Mouse (Mus musculus): Measurements from ENCODE around the gene Zfp942.

Zfp942 gene

GRCm38 (mm10) chr17:21962107-21962907 lies at the start of gene Zfp942, which contains the start of gene Zfp943:
Gene Zfp942, minus strand, starts transcription at chr17:21962464.
Gene Zfp943, plus strand, starts transcription at chr17:21962552.
- peak; percentile 88 for DNase-seq (ENCODE audit: low read depth)

- DNase-seq (ENCODE audit: low read depth), result peak; percentile 59
These were observed 1.0 kb upstream of the Zfp942 start for GRCm38 (mm10) chr17:21963302-21963701.

DNA sequence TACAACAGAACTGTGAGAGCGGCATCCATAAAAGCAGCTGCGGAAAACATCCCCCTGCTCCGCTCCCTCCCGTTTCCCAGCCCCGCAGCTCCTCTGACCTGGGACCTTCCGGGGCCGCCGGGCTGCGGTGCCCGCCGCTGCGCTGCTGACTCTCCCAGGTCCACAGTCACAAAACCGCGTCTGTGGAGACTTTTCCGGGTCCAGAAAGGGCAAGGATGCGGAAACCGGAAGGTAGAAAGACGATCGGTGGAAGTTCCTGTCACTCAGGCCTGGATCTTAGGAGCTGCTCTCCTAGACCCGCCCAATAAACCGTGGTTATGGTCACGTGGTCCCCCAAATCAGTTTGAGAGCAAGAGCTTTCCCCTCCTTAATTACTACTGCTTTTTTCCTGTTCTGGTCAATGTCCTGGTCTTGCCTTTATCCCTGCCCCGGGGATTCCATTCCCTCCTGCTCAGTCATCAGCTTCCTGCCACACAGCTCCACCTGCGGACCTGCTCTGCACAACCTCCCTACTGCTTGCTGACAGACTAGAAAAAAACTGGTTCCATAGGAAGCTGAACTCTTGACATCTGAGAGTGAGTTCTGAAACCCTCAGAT lies 52.7 kb downstream of the Zfp942 start, which contains the start of gene Zfp995:
TSS of gene Zfp995 (minus strand) at position 471 of the 597 bp plus-strand sequence.
- peak; percentile 83 for DNase-seq (ENCODE audit: low read depth)

GRCm38 (mm10) chr17:21909039-21909438 lies 53.2 kb downstream of the Zfp942 start:
- no peak for DNase-seq (ENCODE audit: low read depth)
